Mouse (Mus musculus): ENCODE data around the gene Abca17.
A peak's percentile ranks its signal among the peaks of the same experiment; 100 is the strongest.

Abca17 gene

GRCm38 (mm10) chr17:24350926-24351759 is at the start of gene Abca17:
Gene Abca17, minus strand, starts transcription at chr17:24351068.
- no peak for DNase-seq (ENCODE audit: extremely low spot score, low spot score)

GRCm38 (mm10) chr17:24394456-24394855 is 43.6 kb upstream of the Abca17 start:
- DNase-seq (ENCODE audit: extremely low spot score, low spot score): no peak

GRCm38 (mm10) chr17:24393527-24393926 is 42.7 kb upstream of the Abca17 start:
- no peak for DNase-seq (ENCODE audit: extremely low spot score, low spot score)

- no peak for DNase-seq (ENCODE audit: extremely low spot score, low spot score)
These were observed 40.3 kb upstream of the Abca17 start for GRCm38 (mm10) chr17:24391149-24391548.

- DNase-seq (ENCODE audit: extremely low spot score, low spot score): peak; percentile 32
These were observed 39.0 kb upstream of the Abca17 start for GRCm38 (mm10) chr17:24389865-24390264.

- DNase-seq (ENCODE audit: extremely low spot score, low spot score): no peak
These were observed 37.8 kb upstream of the Abca17 start for GRCm38 (mm10) chr17:24388711-24389110.

- no peak for DNase-seq (ENCODE audit: extremely low spot score, low spot score)
These were observed 32.9 kb upstream of the Abca17 start for GRCm38 (mm10) chr17:24383789-24384188.

- no peak for DNase-seq (ENCODE audit: extremely low spot score, low spot score)
These were observed 27.6 kb upstream of the Abca17 start for GRCm38 (mm10) chr17:24378496-24378895.

GRCm38 (mm10) chr17:24375886-24376285 is 25.0 kb upstream of the Abca17 start:
- no peak for DNase-seq (ENCODE audit: extremely low spot score, low spot score)

- DNase-seq (ENCODE audit: extremely low spot score, low spot score): no peak
These were observed 24.3 kb upstream of the Abca17 start for GRCm38 (mm10) chr17:24375094-24375712.

- no peak for DNase-seq (ENCODE audit: extremely low spot score, low spot score)
These were observed 15.0 kb upstream of the Abca17 start for GRCm38 (mm10) chr17:24365863-24366262.

- DNase-seq (ENCODE audit: extremely low spot score, low spot score): no peak
These were observed 13.6 kb upstream of the Abca17 start for GRCm38 (mm10) chr17:24364461-24364860.

GRCm38 (mm10) chr17:24362527-24362926 is 11.7 kb upstream of the Abca17 start:
- no peak for DNase-seq (ENCODE audit: extremely low spot score, low spot score)

- no peak for DNase-seq (ENCODE audit: extremely low spot score, low spot score)
These were observed 10.4 kb upstream of the Abca17 start for GRCm38 (mm10) chr17:24361291-24361690.

- DNase-seq (ENCODE audit: extremely low spot score, low spot score): no peak
These were observed 10.0 kb upstream of the Abca17 start for GRCm38 (mm10) chr17:24360841-24361240.

GRCm38 (mm10) chr17:24359903-24360302 is 9.0 kb upstream of the Abca17 start:
- no peak for DNase-seq (ENCODE audit: extremely low spot score, low spot score)

GRCm38 (mm10) chr17:24359006-24359405 is 8.1 kb upstream of the Abca17 start:
- DNase-seq (ENCODE audit: extremely low spot score, low spot score): no peak

- DNase-seq (ENCODE audit: extremely low spot score, low spot score): no peak
These were observed 4.4 kb upstream of the Abca17 start for GRCm38 (mm10) chr17:24355284-24355683.

GRCm38 (mm10) chr17:24353960-24354359 is 3.1 kb upstream of the Abca17 start:
- DNase-seq (ENCODE audit: extremely low spot score, low spot score): no peak

GRCm38 (mm10) chr17:24352370-24353194 is 1.7 kb upstream of the Abca17 start:
- DNase-seq (ENCODE audit: extremely low spot score, low spot score): no peak

GRCm38 (mm10) chr17:24351760-24352357 is 991 bp upstream of the Abca17 start, which contains the start of gene Abca3:
Gene Abca3, plus strand, starts transcription at chr17:24351950.
- DNase-seq (ENCODE audit: extremely low spot score, low spot score): peak; percentile 95

Measured in neural tube, embryonic 10.5 days (tissue).